Mouse (Mus musculus): Measurements from ENCODE around the gene Snai1.

The Snai1 gene

DNA sequence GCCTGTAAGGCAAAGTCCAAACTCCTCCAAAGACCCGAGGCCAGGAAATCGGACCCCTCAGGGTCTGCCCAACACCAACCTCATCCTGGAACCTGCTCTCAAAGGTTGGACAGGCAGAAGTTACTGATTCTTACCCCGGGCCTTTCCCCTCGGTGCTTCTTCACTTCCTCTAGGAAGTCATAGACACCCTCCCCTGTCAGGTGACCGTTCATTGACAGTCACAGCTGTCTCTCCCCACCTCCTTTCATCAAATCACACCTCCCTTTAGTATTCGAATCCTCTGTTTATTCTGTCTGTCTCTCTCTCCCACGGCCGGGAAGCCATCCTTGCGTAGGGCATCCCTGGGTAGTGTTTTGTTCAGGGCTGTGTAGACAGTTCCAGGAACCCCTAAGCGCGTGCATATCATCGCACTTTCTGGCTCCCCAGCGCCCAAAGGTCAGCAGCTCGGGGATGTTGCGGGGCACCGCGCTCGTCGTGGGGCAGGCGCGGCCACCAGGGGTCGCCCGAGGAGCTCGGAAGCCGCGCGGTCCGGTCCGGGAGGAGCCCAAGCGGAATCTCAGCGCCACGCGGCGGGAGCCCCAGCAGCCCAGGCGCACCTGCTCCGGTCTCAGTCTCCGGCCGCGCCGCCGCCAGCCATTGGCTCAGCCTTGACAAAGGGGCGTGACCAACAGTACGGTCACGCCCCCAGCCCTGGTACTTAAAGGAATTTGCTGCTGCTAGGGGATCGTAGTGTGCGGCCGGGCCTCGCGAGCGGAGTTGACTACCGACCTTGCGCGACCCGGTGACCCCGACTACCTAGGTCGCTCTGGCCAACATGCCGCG is at the start of gene Snai1:
Gene Snai1, plus strand, starts transcription at position 720 of the 822 bp plus-strand sequence.
- DNase-seq (ENCODE audit: low spot score) = peak; percentile 95

DNA sequence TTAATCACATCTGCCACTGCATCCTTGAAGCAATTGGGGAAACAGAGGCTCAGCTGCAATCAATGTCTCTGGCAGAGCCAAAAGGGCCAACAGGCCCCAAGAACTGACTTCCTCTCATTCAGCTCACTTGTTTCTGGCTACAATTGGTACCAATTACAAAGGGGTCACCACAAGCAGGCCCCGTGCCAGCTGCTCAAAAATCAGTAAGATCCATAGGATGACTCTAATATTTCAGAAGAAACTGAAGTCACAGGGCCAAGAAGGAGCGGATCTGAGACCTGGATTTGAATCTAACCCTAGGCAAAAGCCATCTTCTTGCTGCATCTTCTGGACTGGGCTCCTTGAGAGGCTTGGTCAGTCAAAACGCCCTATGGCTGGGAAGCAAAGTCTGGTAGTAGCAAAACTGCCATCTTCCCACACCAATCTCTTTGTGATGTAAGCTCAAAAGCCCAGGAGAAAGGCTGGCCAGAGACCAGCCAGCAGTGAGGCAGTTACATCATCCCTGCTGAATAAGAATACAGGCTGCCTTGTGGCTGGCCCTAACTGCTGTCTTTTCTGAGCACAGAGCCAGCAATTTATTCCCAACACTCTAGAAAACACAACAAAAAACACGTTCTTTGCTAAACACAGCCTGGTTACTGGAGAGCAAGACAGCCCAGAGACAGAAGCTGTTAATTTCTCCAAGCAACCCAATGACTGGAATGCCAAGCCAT is 47.0 kb upstream of the Snai1 start:
- no peak for DNase-seq (ENCODE audit: low spot score)

- DNase-seq (ENCODE audit: low spot score) = peak; percentile 76
These were observed 46.0 kb upstream of the Snai1 start, which contains the start of gene Rnf114 for GRCm38 (mm10) chr2:167491757-167492708. TSS of gene Rnf114 (plus strand) at chr2:167492645.

DNA sequence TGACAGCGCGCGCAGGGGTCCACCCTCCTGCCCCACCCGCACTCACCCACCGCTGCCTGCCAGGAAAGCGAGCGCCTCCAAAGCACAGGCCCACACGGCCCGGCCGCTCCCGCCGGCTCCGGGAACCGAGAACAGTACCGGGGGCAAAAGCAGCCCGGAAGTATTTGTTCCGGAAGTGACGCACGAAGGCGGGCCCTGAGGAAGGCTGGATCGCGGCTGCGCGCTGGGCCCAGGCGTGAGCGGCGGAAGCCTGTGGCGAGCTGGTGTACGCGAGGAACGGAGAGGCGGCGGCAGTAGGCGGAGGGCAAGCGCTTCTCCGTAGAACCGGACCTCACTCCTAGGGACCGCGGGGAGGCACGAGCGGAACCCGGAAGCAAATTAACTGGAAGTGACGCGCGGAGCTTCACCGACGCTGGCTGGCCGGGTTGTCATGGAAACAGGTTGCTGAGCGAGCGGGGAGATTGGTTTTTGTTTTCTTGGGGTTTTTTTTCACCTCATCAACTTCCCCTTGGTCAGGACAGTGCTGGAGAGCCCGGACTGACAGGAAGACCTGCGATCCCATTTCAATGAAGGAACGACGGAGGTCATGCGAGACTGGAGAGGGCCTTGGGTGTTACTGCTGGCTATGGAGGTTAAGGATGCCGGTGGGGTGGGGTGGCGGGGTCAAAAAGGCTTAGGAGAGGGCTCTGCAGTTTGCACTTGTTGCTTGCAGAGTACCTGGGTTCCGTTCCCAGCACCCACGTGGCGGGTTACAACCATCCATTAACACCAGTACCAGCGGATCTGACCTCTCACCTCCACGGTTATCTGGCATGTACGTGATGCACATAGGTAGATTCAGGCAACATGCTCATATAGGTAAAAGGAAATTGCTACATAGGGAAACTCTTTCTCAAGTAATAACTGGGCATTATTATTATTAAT is 45.0 kb upstream of the Snai1 start, which contains the start of gene Spata2:
Gene Spata2, minus strand, starts transcription at position 175 of the 924 bp plus-strand sequence.
- DNase-seq (ENCODE audit: low spot score) = peak; percentile 94

- DNase-seq (ENCODE audit: low spot score) = no peak
These were observed 41.6 kb upstream of the Snai1 start for GRCm38 (mm10) chr2:167496437-167496836.

- DNase-seq (ENCODE audit: low spot score) = peak; percentile 58
These were observed 40.7 kb upstream of the Snai1 start for GRCm38 (mm10) chr2:167497272-167497671.

GRCm38 (mm10) chr2:167502554-167503252 is 35.3 kb upstream of the Snai1 start:
- DNase-seq (ENCODE audit: low spot score) = no peak

- DNase-seq (ENCODE audit: low spot score) = peak; percentile 96
These were observed 34.6 kb upstream of the Snai1 start for GRCm38 (mm10) chr2:167503253-167503895.

DNA sequence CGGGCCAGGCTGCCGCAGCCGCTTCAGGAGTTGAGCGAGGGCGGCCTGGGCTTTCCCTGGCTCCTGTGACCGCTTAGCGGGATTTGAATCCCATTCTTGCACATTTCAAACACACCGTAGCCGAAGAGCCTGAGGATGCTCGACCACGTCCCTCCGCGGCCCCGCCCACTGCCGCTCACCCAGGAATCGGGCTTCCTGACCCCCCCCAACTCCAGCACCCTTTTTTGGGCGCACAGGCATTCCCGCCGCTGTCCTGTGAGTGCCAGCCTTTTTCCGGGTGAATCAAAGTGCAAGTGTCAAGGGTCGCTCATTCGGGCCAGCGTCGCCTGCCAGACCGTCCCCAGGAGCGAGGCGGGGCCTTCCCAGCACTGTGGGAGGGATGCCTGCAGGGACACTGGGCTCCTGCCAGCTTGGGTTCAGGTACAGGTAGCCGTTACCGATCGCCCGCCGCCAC is 34.1 kb upstream of the Snai1 start:
- peak; percentile 77 for DNase-seq (ENCODE audit: low spot score)

GRCm38 (mm10) chr2:167505127-167505526 is 32.9 kb upstream of the Snai1 start:
- no peak for DNase-seq (ENCODE audit: low spot score)

GRCm38 (mm10) chr2:167506546-167507260 is 31.3 kb upstream of the Snai1 start:
- no peak for DNase-seq (ENCODE audit: low spot score)

DNA sequence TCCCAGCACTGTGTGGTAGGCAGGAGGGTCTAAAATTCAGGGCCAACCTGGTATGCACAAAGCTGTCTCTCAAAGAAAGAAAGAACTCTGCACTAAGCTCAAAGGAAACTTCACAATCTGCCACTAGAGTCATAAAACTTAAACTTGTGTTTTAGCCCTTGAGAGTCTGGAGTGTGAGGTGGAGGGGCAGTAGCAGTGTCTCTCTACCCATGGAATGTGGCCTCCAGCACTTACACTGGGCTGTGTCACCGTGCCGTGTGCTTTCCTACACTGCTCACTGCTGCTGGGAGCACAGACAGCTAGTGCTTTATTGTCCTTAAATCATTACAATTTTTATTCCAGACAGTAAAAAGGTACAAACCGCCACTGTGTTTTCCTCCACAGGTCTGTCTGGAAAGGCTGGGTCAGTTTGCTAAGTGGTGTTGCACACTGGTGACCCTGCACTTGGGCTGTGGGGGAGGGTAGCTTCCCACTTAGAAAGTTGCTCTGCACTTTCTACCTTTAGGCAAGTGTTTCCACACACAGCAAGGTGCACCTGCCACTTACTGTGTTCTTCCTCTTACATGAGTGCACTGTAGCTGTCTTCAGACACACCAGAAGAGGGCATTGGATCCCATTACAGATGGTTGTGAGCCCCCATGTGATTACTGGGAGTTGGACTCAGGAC is 30.1 kb upstream of the Snai1 start:
- no peak for DNase-seq (ENCODE audit: low spot score)

DNA sequence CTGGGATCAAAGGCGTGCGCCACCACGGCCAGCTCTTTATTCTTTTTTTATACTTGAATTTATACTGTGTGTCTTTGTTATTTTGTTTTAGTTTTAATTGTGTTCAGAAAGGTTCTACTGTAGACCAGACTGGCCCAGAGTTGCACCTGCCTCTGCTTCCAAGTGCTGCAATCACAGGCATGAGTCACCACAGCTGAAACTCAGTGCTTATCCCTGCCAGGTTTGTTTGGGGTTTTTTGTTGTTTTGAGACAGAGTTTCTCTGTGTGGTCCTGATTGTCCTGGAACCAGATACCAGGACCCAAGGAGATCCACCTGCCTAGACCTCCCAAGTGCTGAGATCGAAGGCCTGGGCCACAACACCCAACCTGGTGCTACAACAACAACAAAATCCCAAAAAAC is 29.4 kb upstream of the Snai1 start:
- DNase-seq (ENCODE audit: low spot score) = no peak

GRCm38 (mm10) chr2:167510485-167510884 is 27.5 kb upstream of the Snai1 start:
- no peak for DNase-seq (ENCODE audit: low spot score)

DNA sequence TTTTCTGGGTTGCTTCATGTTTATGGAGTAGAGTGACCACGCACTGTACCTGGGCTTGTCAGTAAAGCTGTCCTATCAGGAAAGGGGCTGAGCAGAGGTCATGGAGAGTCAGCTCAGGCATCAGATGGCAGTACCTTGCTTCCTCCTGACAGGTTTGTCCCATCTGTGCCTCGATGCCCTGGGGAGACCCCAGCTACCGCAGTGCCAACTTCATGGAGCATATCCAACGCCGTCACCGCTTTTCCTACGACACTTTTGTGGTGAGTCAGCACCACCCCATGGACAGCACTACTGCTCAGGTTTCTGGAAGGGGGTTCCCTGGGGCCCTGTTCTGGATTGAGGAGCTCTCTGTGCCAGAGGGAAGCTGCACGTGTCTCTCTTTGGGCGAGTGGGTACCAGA is 25.6 kb upstream of the Snai1 start:
- no peak for DNase-seq (ENCODE audit: low spot score)

GRCm38 (mm10) chr2:167512970-167513369 is 25.0 kb upstream of the Snai1 start:
- no peak for DNase-seq (ENCODE audit: low spot score)

DNA sequence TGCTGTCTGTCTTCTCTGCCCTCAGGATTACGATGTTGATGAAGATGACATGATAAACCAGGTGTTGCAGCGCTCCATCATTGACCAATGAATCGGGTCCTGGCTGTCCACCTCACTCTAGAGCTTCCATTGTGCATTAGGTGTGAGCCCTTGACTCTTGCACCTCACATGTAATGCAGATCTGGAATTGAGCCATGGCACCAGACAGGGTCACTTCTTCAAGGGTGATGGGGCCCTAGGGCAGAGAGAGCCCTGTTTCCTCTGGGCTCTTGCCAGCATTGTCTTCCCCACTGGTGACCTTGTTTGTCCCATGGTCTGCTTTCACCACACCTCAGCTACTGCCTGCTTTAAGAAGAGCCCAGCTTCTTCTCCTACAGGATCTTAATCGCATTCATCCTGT is 23.4 kb upstream of the Snai1 start:
- no peak for DNase-seq (ENCODE audit: low spot score)

- DNase-seq (ENCODE audit: low spot score) = no peak
These were observed 22.3 kb upstream of the Snai1 start for GRCm38 (mm10) chr2:167515688-167516087.

Measured in testis, postnatal 10 days (tissue).